Mouse (Mus musculus) intestine, embryonic 16.5 days (tissue): Measurements from ENCODE around the gene 4930404H24Rik. TPM values are rescaled to one million over a fixed set of nuclear protein-coding genes. Genes with fewer than 3 reads are reported as not detected.
"Not testable (repeated sequence)": the region's sequence is repeated elsewhere in the genome, so short reads cannot be mapped to it uniquely, and the experiment has no call there.

Experiments
- ATAC-seq: fragments of 200-750 bp; cut with Nextera tagmentation; 2 replicates; pipeline ENCODE4 v1.8.0; 2017; ENCODE audit warnings: moderate TSS enrichment, moderate library complexity
- H3K27ac ChIP-seq: fragments of 300-500 bp; sonication (generic); 2 replicates; pipeline ENCODE4 v1.5.1; 2014; ENCODE audit warnings: mild to moderate bottlenecking, low read length
- H3K27me3 ChIP-seq: fragments of 300-500 bp; sonication (generic); replicated peaks from 2 replicates; pipeline ENCODE4 v1.6.1; 2014; ENCODE audit warnings: low read length, control low read depth, mixed read lengths; ENCODE audit not compliant: control insufficient read depth, insufficient read depth
- H3K36me3 ChIP-seq: fragments of 300-500 bp; sonication (generic); 2 replicates; pipeline ENCODE4 v1.6.1; 2014; ENCODE audit warnings: low read length, control low read depth; ENCODE audit not compliant: control insufficient read depth, insufficient read depth
- H3K4me1 ChIP-seq: fragments of 300-500 bp; sonication (generic); 2 replicates; pipeline ENCODE4 v1.6.1; 2014; ENCODE audit warnings: low read length, control low read depth, mixed read lengths; ENCODE audit not compliant: control insufficient read depth, insufficient read depth
- H3K4me2 ChIP-seq: fragments of 300-500 bp; sonication (generic); 2 replicates; pipeline ENCODE4 v1.6.1; 2014; ENCODE audit warnings: low read depth, low read length, control low read depth
- H3K4me3 ChIP-seq: fragments of 300-500 bp; sonication (generic); 2 replicates; pipeline ENCODE4 v1.5.1; 2014; ENCODE audit warnings: mild to moderate bottlenecking, low read length
- H3K9ac ChIP-seq: fragments of 300-500 bp; sonication (generic); 2 replicates; pipeline ENCODE4 v1.6.1; 2014; ENCODE audit warnings: low read depth, low read length
- H3K9me3 ChIP-seq: fragments of 300-500 bp; sonication (generic); 2 replicates; pipeline ENCODE4 v1.6.1; 2016; ENCODE audit warnings: low read length, control low read depth; ENCODE audit not compliant: control insufficient read depth
- WGBS: fragments of 180-500 bp; shearing (Covaris S2); extraction: QIAGEN DNeasy Blood & Tissue Kit; methylation state at CpG from one replicate; pipeline ENCODE4 v1.1.7; 2014; 5-methylcytosine and 5-hydroxymethylcytosine counted together
- polyA plus RNA-seq: library from polyadenylated mRNA; unstranded; fragments of >200 nt; fragmentation: Nextera tagmentation; extraction: Ambion mirVana; gene quantifications from 2 replicates; pipeline ENCODE4 v1.2.1, GENCODE M21; 2015

Gene 4930404H24Rik
- polyA plus RNA-seq, 1 experiment from 2014 or later = not detected

GRCm38 (mm10) chr2:153490940-153491339, 1.6 kb upstream of the 4930404H24Rik start:
- H3K4me1 ChIP-seq = peaks cover 23% of the 10 kb centered on the region
- H3K27ac ChIP-seq = no peak overlapping the region
- no peaks in the 10 kb centered on the region for H3K36me3 ChIP-seq
- no peak overlapping the region for H3K4me2 ChIP-seq
- no peak overlapping the region for H3K4me3 ChIP-seq
- ATAC-seq = no peak
- H3K9me3 ChIP-seq = no peaks in the 10 kb centered on the region
- 49% methylated on average over 5 of the region's 5 CpGs for WGBS
- H3K27me3 ChIP-seq = 0 out of 2 replicates have a peak, but pooled peaks cover 4% of the 10 kb centered on the region
- H3K9ac ChIP-seq = no peak overlapping the region

- no peak overlapping the region for H3K27ac ChIP-seq
- no peak for ATAC-seq
- no peaks in the 10 kb centered on the region for H3K9me3 ChIP-seq
- 0 out of 2 replicates have a peak, but pooled peaks cover 4% of the 10 kb centered on the region for H3K27me3 ChIP-seq
- peak overlapping the region; percentile 76 for H3K9ac ChIP-seq
- peak overlapping the region; percentile 68 for H3K4me3 ChIP-seq
- H3K4me2 ChIP-seq = peak overlapping the region; percentile 94
- no peaks in the 10 kb centered on the region for H3K36me3 ChIP-seq
- WGBS = 22% methylated on average over 18 of the region's 18 CpGs
- peaks cover 28% of the 10 kb centered on the region for H3K4me1 ChIP-seq
Measured at GRCm38 (mm10) chr2:153491512-153492178, 945 bp upstream of the 4930404H24Rik start.

- peaks cover 31% of the 10 kb centered on the region for H3K4me1 ChIP-seq
- H3K36me3 ChIP-seq = no peaks in the 10 kb centered on the region
- WGBS = 0% methylated on average over 24 of the region's 24 CpGs
- H3K9ac ChIP-seq = peak overlapping the region; percentile 76
- H3K27ac ChIP-seq = peak overlapping the region; percentile 30; the same call in 1 of the 2 replicates
- peak overlapping the region; percentile 68 for H3K4me3 ChIP-seq
- no peaks in the 10 kb centered on the region for H3K9me3 ChIP-seq
- H3K27me3 ChIP-seq = 0 out of 2 replicates have a peak, but pooled peaks cover 4% of the 10 kb centered on the region
- H3K4me2 ChIP-seq = peak overlapping the region; percentile 94
- ATAC-seq = peak; percentile 16; the same call in 1 of the 2 replicates
Measured at GRCm38 (mm10) chr2:153492179-153492517, 442 bp upstream of the 4930404H24Rik start.

DNA sequence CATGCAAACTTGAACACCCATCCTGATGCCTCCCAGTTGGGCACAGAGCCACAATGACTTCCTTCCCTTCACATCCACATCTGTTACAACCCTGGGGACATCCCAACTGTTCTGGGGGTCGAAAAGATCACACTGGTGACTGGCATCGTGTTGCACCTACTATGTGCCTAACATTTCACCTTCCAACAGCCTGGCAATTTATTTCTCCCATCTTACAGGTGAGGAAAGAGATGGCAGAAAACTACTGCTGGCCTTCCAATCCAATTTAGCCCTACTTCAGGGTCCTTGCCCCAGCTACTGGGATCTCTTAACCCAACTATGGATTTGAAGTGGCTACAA, 772 bp downstream of the 4930404H24Rik start:
- peak overlapping the region; percentile 68 for H3K27ac ChIP-seq
- H3K4me1 ChIP-seq = peaks cover 31% of the 10 kb centered on the region
- 21% methylated on average over 2 of the region's 2 CpGs for WGBS
- peak overlapping the region; percentile 94 for H3K4me2 ChIP-seq
- H3K36me3 ChIP-seq = no peaks in the 10 kb centered on the region
- peak overlapping the region; percentile 76 for H3K9ac ChIP-seq
- no peaks in the 10 kb centered on the region for H3K9me3 ChIP-seq
- 0 out of 2 replicates have a peak, but pooled peaks cover 4% of the 10 kb centered on the region for H3K27me3 ChIP-seq
- H3K4me3 ChIP-seq = peak overlapping the region; percentile 68
- ATAC-seq = no peak

- 21% methylated on average over 6 of the region's 6 CpGs for WGBS
- Histone ChIP-seq H3K4me3 (no peak overlapping the region), H3K9ac (no peak overlapping the region), H3K9me3 (no peaks in the 10 kb centered on the region), H3K27me3 (0 out of 2 replicates have a peak, but pooled peaks cover 4% of the 10 kb centered on the region), H3K27ac (peak overlapping the region; percentile 68), H3K4me2 (no peak overlapping the region), H3K4me1 (peaks cover 31% of the 10 kb centered on the region), H3K36me3 (no peaks in the 10 kb centered on the region)
- peak; percentile 58 for ATAC-seq
Measured at GRCm38 (mm10) chr2:153493781-153494292, 1.2 kb downstream of the 4930404H24Rik start.

- Histone ChIP-seq H3K27me3 (0 out of 2 replicates have a peak, but pooled peaks cover 4% of the 10 kb centered on the region), H3K4me2 (no peak overlapping the region), H3K9ac (no peak overlapping the region), H3K27ac (peak overlapping the region; percentile 60), H3K4me1 (peaks cover 31% of the 10 kb centered on the region), H3K9me3 (no peaks in the 10 kb centered on the region), H3K36me3 (no peaks in the 10 kb centered on the region), H3K4me3 (no peak overlapping the region)
- ATAC-seq = peak; percentile 29
- WGBS = 23% methylated on average over 9 of the region's 9 CpGs
Measured at GRCm38 (mm10) chr2:153494293-153494811, 1.8 kb downstream of the 4930404H24Rik start.

GRCm38 (mm10) chr2:153495391-153495790, 2.8 kb downstream of the 4930404H24Rik start:
- peaks cover 31% of the 10 kb centered on the region for H3K4me1 ChIP-seq
- H3K27ac ChIP-seq, H3K9ac ChIP-seq, H3K27me3 ChIP-seq, H3K36me3 ChIP-seq, ATAC-seq, H3K4me3 ChIP-seq, H3K4me2 ChIP-seq, H3K9me3 ChIP-seq: not testable (repeated sequence)
- 90% methylated on average over 4 of the region's 4 CpGs for WGBS

DNA sequence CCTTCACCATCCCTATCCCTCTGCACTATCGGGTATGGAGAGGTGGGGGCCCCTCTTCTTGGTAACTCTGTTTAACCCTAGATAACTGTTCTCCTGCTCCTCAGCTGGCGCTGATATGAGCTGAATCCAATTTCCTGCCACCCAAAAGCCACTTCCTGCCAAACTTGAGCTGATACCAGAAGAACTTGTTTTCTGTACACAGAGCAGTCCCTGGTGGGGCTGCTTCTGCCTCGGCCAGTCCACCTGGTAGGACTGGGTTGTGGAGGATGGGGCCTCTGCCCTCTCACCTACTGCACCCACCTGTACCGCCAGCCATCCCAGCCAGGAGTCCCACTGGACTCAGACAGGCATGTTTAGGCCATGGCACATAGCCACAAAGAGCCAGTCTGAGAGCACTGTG, 3.2 kb downstream of the 4930404H24Rik start:
- H3K4me3 ChIP-seq = no peak overlapping the region
- H3K27me3 ChIP-seq = 0 out of 2 replicates have a peak, but pooled peaks cover 4% of the 10 kb centered on the region
- no peak overlapping the region for H3K4me2 ChIP-seq
- no peak overlapping the region for H3K9ac ChIP-seq
- H3K36me3 ChIP-seq = no peaks in the 10 kb centered on the region
- ATAC-seq = peak; percentile 4; the same call in 1 of the 2 replicates
- peaks cover 31% of the 10 kb centered on the region for H3K4me1 ChIP-seq
- WGBS = 68% methylated on average over 4 of the region's 4 CpGs
- H3K27ac ChIP-seq = peak overlapping the region; percentile 26; the same call in 1 of the 2 replicates
- H3K9me3 ChIP-seq = no peaks in the 10 kb centered on the region

- H3K27ac ChIP-seq = peak overlapping the region; percentile 26; the same call in 1 of the 2 replicates
- H3K4me3 ChIP-seq = no peak overlapping the region
- no peak overlapping the region for H3K9ac ChIP-seq
- no peak overlapping the region for H3K4me2 ChIP-seq
- ATAC-seq = no peak
- H3K9me3 ChIP-seq = no peaks in the 10 kb centered on the region
- no peaks in the 10 kb centered on the region for H3K36me3 ChIP-seq
- H3K4me1 ChIP-seq = peaks cover 31% of the 10 kb centered on the region
- WGBS = 84% methylated on average over 6 of the region's 6 CpGs
- 0 out of 2 replicates have a peak, but pooled peaks cover 4% of the 10 kb centered on the region for H3K27me3 ChIP-seq
Measured at GRCm38 (mm10) chr2:153496301-153496700, 3.7 kb downstream of the 4930404H24Rik start.
